Mouse (Mus musculus) C2C12 (cell line): ENCODE data around the gene Plxnb1.

ENCODE experiments used
- CTCF ChIP-seq: IDR thresholded peaks from one replicate; pipeline ENCODE4 v1.5.1; 2011; ENCODE audit not compliant: control insufficient read depth, insufficient read depth, insufficient read length
- MYOG ChIP-seq: IDR thresholded peaks from one replicate; pipeline ENCODE4 v1.6.1; 2011; ENCODE audit not compliant: control insufficient read depth, insufficient read length; ENCODE audit errors: extremely low read depth
- USF1 ChIP-seq: IDR thresholded peaks from one replicate; pipeline ENCODE4 v1.6.1; 2011; ENCODE audit warnings: low read depth, mild to moderate bottlenecking, control low read depth, moderate library complexity

DNA sequence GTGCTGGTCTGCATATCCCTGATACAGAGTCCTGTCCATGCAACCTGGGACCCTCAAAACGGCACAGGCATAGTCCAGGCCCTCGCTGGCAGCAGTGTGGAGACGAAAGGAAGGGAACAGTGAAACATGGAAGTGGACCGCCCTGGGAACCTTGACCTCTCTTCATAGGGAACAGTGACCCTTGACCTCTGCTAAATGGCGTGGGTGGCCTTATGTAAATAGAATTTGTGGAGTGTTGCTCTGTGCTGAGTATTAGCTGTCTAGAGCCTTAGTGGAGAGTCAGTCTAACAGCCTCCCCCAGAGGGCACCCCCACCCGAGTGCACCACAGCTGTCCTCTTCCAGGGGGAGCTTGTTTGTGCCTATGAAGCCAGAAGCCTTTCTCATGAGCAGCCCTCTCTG, 2.4 kb upstream of the Plxnb1 start:
- no peak for TF ChIP-seq CTCF
- no peak for TF ChIP-seq MYOG
- TF ChIP-seq USF1: no peak
